Mouse (Mus musculus): ENCODE measurements at regions not wholly inside any gene's neighbourhood (a gene's known extent, or its start where the extent isn't known, plus 50 kb on each side); places are given as distances from the start of the nearest gene placed in this dataset.
A peak's percentile ranks its signal among the peaks of the same experiment; 100 is the strongest.

GRCm38 (mm10) chr16:52601068-52601829, 147.4 kb upstream of the Alcam start:
- 49% methylated on average over 8 of the region's 8 CpGs for WGBS
- H3K9me3 ChIP-seq, result no peaks in the 10 kb centered on the region
- ATAC-seq (ENCODE audit: low FRiP score, low read depth), result no peak
- no peak overlapping the region for H3K9ac ChIP-seq
- no peaks in the 10 kb centered on the region for H3K27me3 ChIP-seq
- no peak overlapping the region for H3K27ac ChIP-seq (replicated peaks)
- H3K4me2 ChIP-seq, result no peak overlapping the region
- H3K36me3 ChIP-seq, result no peaks in the 10 kb centered on the region
- H3K4me1 ChIP-seq (replicated peaks), result no peaks in the 10 kb centered on the region
- H3K4me3 ChIP-seq, result no peak overlapping the region

GRCm38 (mm10) chr16:52598232-52598631, 144.4 kb upstream of the Alcam start:
- H3K4me3 ChIP-seq, result no peak overlapping the region
- H3K4me2 ChIP-seq, result no peak overlapping the region
- no peaks in the 10 kb centered on the region for H3K27me3 ChIP-seq
- ATAC-seq (ENCODE audit: low FRiP score, low read depth), result no peak
- no peak overlapping the region for H3K9ac ChIP-seq
- no peaks in the 10 kb centered on the region for H3K9me3 ChIP-seq
- WGBS, result 80% methylated on average over 1 of the region's 1 CpGs
- no peaks in the 10 kb centered on the region for H3K36me3 ChIP-seq
- no peak overlapping the region for H3K27ac ChIP-seq (replicated peaks)
- no peaks in the 10 kb centered on the region for H3K4me1 ChIP-seq (replicated peaks)

- Histone ChIP-seq H3K9me3 (no peaks in the 10 kb centered on the region), H3K36me3 (no peaks in the 10 kb centered on the region), H3K4me2 (no peak overlapping the region), H3K9ac (no peak overlapping the region), H3K27ac (replicated peaks) (no peak overlapping the region), H3K27me3 (no peaks in the 10 kb centered on the region), H3K4me3 (no peak overlapping the region), H3K4me1 (replicated peaks) (no peaks in the 10 kb centered on the region)
- ATAC-seq (ENCODE audit: low FRiP score, low read depth), result 0 out of 2 replicates have a peak, but pooled peaks have one; percentile 30
- 74% methylated on average over 7 of the region's 7 CpGs for WGBS
Observed at GRCm38 (mm10) chr16:52597181-52597580, 143.3 kb upstream of the Alcam start.

- WGBS, result 50% methylated on average over 1 of the region's 1 CpGs
- no peaks in the 10 kb centered on the region for H3K9me3 ChIP-seq
- H3K4me3 ChIP-seq, result no peak overlapping the region
- H3K4me2 ChIP-seq, result no peak overlapping the region
- ATAC-seq (ENCODE audit: low FRiP score, low read depth), result 0 out of 2 replicates have a peak, but pooled peaks have one; percentile 45
- H3K27ac ChIP-seq (replicated peaks), result no peak overlapping the region
- no peaks in the 10 kb centered on the region for H3K27me3 ChIP-seq
- H3K36me3 ChIP-seq, result no peaks in the 10 kb centered on the region
- no peak overlapping the region for H3K9ac ChIP-seq
- H3K4me1 ChIP-seq (replicated peaks), result no peaks in the 10 kb centered on the region
Observed at GRCm38 (mm10) chr16:52588291-52588781, 134.5 kb upstream of the Alcam start.

- Histone ChIP-seq H3K36me3 (no peaks in the 10 kb centered on the region), H3K4me1 (replicated peaks) (no peaks in the 10 kb centered on the region), H3K27ac (replicated peaks) (no peak overlapping the region), H3K27me3 (no peaks in the 10 kb centered on the region), H3K4me2 (no peak overlapping the region), H3K4me3 (no peak overlapping the region), H3K9me3 (no peaks in the 10 kb centered on the region), H3K9ac (no peak overlapping the region)
- 72% methylated on average over 2 of the region's 2 CpGs for WGBS
- peak; percentile 56; the same call in 1 of the 2 replicates for ATAC-seq (ENCODE audit: low FRiP score, low read depth)
Observed at GRCm38 (mm10) chr16:52569078-52569477, 115.2 kb upstream of the Alcam start.

- H3K27ac ChIP-seq (replicated peaks), result no peak overlapping the region
- WGBS, result 83% methylated on average over 1 of the region's 1 CpGs
- no peak overlapping the region for H3K4me3 ChIP-seq
- no peaks in the 10 kb centered on the region for H3K27me3 ChIP-seq
- H3K9me3 ChIP-seq, result no peaks in the 10 kb centered on the region
- H3K4me1 ChIP-seq (replicated peaks), result no peaks in the 10 kb centered on the region
- no peak for ATAC-seq (ENCODE audit: low FRiP score, low read depth)
- H3K36me3 ChIP-seq, result no peaks in the 10 kb centered on the region
- H3K9ac ChIP-seq, result no peak overlapping the region
- no peak overlapping the region for H3K4me2 ChIP-seq
Observed at GRCm38 (mm10) chr16:52536278-52536677, 82.4 kb upstream of the Alcam start.

GRCm38 (mm10) chr16:52534601-52535000, 80.7 kb upstream of the Alcam start:
- no peak overlapping the region for H3K4me3 ChIP-seq
- ATAC-seq (ENCODE audit: low FRiP score, low read depth), result no peak
- no peak overlapping the region for H3K27ac ChIP-seq (replicated peaks)
- no peaks in the 10 kb centered on the region for H3K27me3 ChIP-seq
- no peak overlapping the region for H3K9ac ChIP-seq
- 86% methylated on average over 1 of the region's 1 CpGs for WGBS
- no peaks in the 10 kb centered on the region for H3K36me3 ChIP-seq
- H3K9me3 ChIP-seq, result no peaks in the 10 kb centered on the region
- H3K4me2 ChIP-seq, result no peak overlapping the region
- H3K4me1 ChIP-seq (replicated peaks), result no peaks in the 10 kb centered on the region

GRCm38 (mm10) chr16:52532475-52533083, 78.7 kb upstream of the Alcam start:
- no peaks in the 10 kb centered on the region for H3K36me3 ChIP-seq
- no peak overlapping the region for H3K4me3 ChIP-seq
- H3K27me3 ChIP-seq, result no peaks in the 10 kb centered on the region
- 58% methylated on average over 1 of the region's 1 CpGs for WGBS
- H3K9ac ChIP-seq, result no peak overlapping the region
- no peaks in the 10 kb centered on the region for H3K4me1 ChIP-seq (replicated peaks)
- no peak overlapping the region for H3K27ac ChIP-seq (replicated peaks)
- H3K4me2 ChIP-seq, result no peak overlapping the region
- H3K9me3 ChIP-seq, result no peaks in the 10 kb centered on the region
- no peak for ATAC-seq (ENCODE audit: low FRiP score, low read depth)

GRCm38 (mm10) chr16:52513546-52514409, 59.9 kb upstream of the Alcam start:
- WGBS, result 87% methylated on average over 5 of the region's 5 CpGs
- Histone ChIP-seq H3K27me3 (no peaks in the 10 kb centered on the region), H3K36me3 (no peaks in the 10 kb centered on the region), H3K4me3 (no peak overlapping the region), H3K9ac (no peak overlapping the region), H3K27ac (replicated peaks) (no peak overlapping the region), H3K4me1 (replicated peaks) (no peaks in the 10 kb centered on the region), H3K4me2 (no peak overlapping the region), H3K9me3 (no peaks in the 10 kb centered on the region)
- no peak for ATAC-seq (ENCODE audit: low FRiP score, low read depth)

- H3K36me3 ChIP-seq, result no peaks in the 10 kb centered on the region
- H3K9me3 ChIP-seq, result no peaks in the 10 kb centered on the region
- no peak overlapping the region for H3K27ac ChIP-seq (replicated peaks)
- H3K4me1 ChIP-seq (replicated peaks), result no peaks in the 10 kb centered on the region
- no peak for ATAC-seq (ENCODE audit: low FRiP score, low read depth)
- H3K9ac ChIP-seq, result no peak overlapping the region
- WGBS, result 75% methylated on average over 10 of the region's 10 CpGs
- no peak overlapping the region for H3K4me2 ChIP-seq
- no peak overlapping the region for H3K4me3 ChIP-seq
- H3K27me3 ChIP-seq, result no peaks in the 10 kb centered on the region
Observed at GRCm38 (mm10) chr16:52508633-52509379, 54.9 kb upstream of the Alcam start.

All from hindbrain, embryonic 15.5 days (tissue).